Mouse (Mus musculus) T-helper 1 cell (primary cell): ENCODE results near the gene Adcy6.

ENCODE experiments used
- in situ Hi-C: fragments of 300-600 bp; cut with MboI, MseI; formaldehyde crosslinking; loops from one replicate; pipeline ENCODE4 v1.15.1; 2025; ENCODE audit warnings: high pct_unique_total_duplicates

Adcy6 gene

GRCm38 (mm10) chr15:98609331-98610130, at the start of gene Adcy6:
Gene Adcy6 (minus strand): TSS chr15:98610076.
- in situ Hi-C loops, result no loop called here

DNA sequence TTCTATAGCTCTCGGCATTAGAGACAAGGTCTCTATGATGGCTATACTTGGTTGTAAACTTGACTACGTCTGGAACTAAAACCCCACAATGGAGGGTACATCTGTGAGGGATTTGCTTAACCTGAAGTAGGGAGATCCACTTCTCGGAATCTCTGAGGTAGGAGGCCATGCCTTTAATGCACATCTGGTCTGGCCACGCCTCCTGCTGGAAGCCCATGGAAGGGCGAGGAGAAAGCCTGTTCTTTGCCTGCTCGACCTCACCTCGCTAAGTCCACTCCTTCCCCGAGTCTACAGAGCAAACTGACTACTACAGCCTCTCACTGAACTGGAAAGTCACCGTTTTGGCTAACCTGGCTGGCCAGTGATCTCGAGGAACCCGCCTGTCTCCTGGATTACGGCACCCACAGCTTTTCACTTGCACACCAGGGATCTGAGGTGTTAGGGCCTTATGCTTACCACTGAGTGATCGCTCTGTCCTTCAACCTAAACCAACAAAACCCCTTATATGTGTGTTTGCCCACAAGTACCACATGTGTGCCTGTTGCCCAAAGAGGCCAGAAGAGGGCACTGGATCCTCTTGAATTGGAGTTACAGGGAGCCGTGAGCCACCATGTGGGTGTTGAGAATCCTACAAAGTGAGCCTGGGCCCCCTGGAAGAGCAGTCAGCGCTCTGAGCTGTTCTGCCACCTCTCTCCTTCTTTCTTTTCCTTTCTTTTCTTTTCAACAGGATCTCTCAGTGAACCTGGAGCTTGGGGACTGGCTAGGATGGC, 47.3 kb upstream of the Adcy6 start:
- in situ Hi-C loops, result no loop called here

DNA sequence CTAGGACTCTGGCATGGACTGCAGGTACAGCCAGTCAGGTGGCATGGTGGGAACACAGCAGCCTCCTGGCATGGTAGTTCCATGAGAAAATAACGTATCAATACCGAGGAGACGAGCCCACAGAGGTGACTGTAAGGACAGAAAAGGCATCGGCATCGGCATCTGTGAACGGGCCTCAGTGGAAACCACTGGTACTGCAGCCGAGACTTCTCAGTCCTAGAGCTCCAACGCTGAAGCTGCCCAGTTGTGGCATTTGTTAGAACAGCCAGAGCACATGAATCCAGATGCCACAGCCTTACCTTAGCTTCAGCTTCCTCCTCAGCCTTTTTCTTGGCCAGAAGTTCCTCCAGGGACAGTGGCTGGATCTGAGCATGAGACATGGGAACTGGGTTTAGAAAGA, 42.3 kb upstream of the Adcy6 start:
- in situ Hi-C loops, result no loop called here

DNA sequence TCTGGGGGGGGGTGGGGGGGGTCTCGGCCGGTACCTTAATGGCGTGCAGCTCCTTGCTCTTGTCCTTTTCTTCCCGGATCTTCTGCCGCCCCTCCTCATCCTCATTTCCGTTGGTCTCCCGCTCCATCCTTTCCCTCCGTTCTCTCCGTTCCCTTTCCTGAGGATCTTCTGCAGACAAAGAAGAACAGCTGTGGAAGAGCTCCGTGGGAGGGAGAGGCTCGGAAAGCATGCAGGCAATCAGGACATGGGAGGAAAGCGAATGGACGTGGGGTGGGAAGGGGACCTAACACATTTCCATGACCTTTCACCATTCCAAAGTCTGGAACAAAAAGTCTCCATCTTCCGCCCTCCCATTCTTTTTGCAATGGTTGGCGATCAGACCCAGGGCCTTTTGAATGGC, 41.6 kb upstream of the Adcy6 start:
- in situ Hi-C loops, result no loop called here

- in situ Hi-C loops, result no loop called here
Observed at GRCm38 (mm10) chr15:98648071-98648470, 38.2 kb upstream of the Adcy6 start.

DNA sequence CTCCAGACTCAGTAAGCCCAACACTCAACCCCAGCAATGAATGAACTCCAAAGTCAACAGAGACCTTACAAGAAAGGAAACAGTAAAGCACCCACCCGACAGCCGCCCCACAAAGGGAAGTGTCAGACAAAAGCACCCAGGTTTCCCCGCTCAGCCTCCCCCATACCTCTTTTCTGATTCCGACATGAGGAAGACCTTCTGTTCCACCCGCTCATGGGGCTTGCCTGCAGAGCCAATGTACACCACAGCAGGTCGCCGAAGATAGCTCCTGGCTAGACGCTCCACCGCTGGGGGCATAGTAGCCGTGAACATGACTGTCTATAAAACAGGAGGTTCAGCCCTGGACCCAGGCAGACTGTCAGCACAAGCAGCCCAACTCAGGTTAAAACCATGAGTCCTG, 37.4 kb upstream of the Adcy6 start:
- in situ Hi-C loops, result no loop called here

GRCm38 (mm10) chr15:98646737-98647136, 36.9 kb upstream of the Adcy6 start:
- in situ Hi-C loops, result no loop called here

DNA sequence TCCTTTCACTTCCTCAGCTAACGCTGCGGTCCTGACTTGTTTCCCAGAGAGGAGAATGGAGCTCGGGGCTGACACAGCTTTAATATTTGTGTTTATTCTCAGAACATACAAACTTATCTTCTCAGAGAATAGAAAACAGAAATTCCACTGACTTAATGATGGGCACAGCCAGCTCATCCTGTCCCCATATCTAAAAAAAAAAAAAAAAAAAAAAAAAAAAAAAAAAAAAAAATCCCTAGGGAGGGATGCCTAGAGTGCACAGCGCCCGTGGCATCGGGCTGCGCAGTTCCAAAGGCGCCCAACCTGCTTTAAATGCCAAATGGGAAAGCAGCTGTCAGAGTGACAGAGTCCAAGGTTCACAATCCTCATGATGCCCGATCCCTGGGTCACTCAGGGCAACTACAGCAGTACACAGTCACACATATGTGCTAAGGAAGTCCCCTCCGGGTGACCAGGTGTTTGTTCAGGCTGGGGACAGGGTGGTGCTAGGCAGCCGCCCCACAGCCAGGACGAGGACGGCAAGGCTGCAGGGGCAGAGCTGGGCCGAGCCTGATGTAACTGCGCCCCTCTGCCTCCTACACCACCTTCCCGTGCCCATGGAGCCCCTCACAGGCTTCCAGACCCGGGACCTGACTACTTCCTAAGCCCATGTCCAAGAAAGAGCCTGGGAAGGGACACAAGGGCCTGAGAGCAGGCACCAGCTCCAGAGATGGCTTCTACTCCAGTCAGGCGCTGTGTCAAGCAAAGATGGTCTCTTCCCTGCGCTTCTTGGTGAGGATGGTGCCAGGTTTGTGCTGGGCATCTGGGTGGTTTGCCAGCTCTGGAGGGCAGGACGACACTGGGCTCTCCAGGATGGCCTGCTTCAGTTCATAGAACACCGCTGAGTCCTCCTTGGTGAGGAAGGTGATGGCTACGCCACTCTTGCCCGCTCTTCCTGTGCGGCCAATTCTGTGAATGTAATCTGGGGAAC, 35.5 kb upstream of the Adcy6 start:
- in situ Hi-C loops, result no loop called here

GRCm38 (mm10) chr15:98644406-98644805, 34.5 kb upstream of the Adcy6 start:
- in situ Hi-C loops, result no loop called here

- in situ Hi-C loops, result no loop called here
Observed at GRCm38 (mm10) chr15:98640157-98640556, 30.3 kb upstream of the Adcy6 start.

DNA sequence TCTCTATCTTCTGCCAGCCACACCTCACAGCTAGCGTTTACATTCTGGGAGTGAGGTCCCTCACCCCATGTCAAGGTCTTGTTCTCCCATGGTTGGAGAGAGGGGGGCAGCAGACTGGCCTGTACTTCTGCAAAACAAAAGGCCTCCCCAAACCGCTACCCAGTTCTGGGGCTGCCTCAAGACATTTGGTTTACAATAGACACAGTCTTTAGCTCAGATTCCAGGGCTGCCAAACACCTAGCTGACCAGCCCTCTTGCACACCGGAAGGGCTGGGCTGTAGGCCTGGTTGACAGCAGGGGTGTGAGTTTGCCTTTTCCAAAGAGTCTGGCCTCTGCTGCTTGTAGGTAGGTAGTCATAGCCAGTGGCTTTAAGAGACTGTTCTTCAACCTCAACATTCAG, 27.3 kb upstream of the Adcy6 start:
- in situ Hi-C loops, result no loop called here

DNA sequence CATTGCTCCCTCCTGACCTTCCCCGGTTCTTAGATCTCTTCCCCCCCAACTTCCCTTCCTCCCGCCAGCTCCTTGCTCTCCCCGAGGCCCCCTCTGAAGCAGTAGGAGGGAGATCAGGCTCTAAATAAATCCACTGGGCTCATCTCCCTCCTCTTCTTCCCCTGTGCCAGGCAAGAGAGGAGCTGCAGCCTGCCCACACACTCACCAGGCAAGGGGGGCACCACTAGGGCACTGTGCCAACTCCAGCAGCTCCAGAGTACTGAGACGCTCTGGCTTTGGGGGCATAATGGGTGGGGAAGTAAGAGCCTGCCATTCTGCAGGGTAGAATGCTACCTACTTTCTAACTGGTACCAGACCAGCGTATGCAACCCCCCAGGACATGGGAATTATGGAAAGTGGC, 26.6 kb upstream of the Adcy6 start:
- in situ Hi-C loops, result no loop called here

DNA sequence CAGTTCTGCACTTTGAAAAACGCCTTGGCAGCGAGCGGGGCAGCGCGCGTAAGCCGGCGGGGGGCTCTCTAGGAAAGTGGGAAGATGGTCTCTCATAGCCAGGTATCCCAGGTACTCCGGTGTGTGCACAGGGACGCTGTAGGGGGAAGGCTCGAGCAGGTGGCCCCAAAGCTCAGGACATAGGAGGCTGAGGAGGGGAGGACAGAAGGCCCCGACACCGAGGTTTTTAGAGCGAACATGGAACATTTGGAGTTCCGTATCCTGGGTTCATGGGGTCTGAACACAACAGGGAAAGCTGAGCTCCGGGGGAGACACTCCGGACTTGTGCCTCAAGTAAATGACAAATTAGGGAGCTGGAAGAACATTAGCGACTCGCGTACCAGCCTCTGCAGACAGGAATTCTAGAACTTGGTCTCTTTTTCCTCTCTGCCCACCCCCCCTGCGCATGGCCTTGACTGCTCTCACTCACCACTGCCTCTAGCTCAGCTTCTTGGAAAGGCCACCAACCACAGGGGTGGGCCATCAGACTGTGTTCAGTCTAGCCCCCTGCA, 25.5 kb upstream of the Adcy6 start:
- in situ Hi-C loops, result no loop called here

GRCm38 (mm10) chr15:98634541-98635081, 24.7 kb upstream of the Adcy6 start:
- in situ Hi-C loops, result loop anchor here (5.0 kb wide), 1 partner anchor 73 kb away; the partner anchor contains the start of gene Ccdc65

GRCm38 (mm10) chr15:98633822-98634470, 24.1 kb upstream of the Adcy6 start:
- in situ Hi-C loops, result loop anchor here (5.0 kb wide), 1 partner anchor 73 kb away; the partner anchor contains the start of gene Ccdc65

DNA sequence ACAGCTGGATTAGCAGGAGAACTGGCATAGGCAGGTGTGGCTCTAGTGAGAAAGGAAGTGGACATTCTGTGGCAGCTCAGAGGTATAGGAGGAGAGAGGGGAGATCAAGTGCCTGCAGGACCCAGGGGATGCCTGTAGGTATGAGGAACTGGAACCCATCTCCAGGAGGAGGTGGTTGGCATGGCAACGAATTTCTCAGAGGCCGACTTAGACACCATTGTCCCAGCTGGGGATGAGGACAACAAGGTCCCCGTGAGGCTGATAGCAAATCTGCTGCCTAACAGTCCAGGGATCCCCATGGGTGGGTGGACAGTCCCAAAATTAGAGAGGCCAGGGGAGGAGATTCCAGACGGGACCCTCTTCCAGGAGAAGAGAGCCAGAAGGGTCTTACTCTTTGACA, 23.0 kb upstream of the Adcy6 start:
- in situ Hi-C loops, result loop anchor here (5.0 kb wide), 1 partner anchor 74 kb away; the partner anchor contains the start of gene Ccdc65

DNA sequence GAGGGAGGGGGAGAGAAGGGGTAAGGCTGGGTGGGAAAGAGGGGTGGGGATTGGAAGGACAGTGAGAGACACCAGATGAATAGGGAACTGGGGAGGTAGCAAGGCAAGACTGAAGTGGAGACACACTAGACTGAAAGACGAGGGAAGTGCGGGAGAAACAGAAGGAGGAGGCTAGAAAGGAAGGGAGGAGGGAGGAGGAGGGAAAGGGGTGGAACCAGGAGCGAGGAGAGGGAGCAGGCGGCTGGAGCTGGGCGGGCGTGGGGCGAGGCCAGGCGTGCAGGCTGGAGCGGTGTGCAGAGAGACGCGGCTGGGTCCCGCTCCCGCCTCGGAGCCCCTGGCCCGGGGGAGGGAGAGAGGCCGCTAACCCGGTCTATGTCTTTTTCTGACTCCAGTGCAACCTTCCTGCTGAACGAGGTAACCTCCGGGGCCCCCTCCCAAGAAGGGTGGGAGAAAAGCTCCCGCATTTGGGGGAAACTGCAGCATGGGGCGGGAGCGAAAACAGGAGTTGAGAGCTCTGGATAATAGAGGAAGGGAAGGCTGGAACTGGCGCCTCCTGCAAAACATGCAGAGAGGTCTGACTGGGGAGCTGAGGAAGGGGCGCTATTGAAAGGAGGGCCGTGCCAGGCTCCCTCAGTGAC, 22.4 kb upstream of the Adcy6 start:
- in situ Hi-C loops, result loop anchor here (5.0 kb wide), 1 partner anchor 75 kb away; the partner anchor contains the start of gene Ccdc65

DNA sequence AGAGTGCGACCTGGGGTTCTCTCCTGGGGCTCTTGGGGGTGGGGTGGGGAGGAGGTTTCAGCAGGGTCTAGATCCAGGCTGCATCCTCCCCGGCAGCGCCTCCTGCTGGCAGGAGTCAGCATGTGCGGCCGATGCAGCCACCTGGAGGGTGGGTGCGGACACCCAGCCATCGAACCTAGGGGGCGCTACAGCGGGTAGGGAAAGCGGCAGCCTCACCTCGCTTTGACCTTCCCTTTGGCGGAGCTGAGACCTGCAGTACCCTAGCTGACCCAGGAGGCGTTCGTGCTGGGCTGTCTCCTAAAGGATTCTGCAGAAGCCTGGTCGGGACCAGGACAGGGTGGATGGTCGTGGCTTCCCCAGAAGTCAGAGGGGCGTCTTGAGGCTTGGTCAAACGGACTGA, 21.6 kb upstream of the Adcy6 start:
- in situ Hi-C loops, result loop anchor here (5.0 kb wide), 1 partner anchor 76 kb away; the partner anchor contains the start of gene Ccdc65

GRCm38 (mm10) chr15:98630540-98630939, 20.7 kb upstream of the Adcy6 start, which contains the start of gene Cacnb3:
Gene Cacnb3 (plus strand): TSS chr15:98630840.
- in situ Hi-C loops, result loop anchor here (5.0 kb wide), 1 partner anchor 77 kb away; the partner anchor contains the start of gene Ccdc65

- in situ Hi-C loops, result no loop called here
Observed at GRCm38 (mm10) chr15:98629464-98629863, 19.6 kb upstream of the Adcy6 start.
